Mouse (Mus musculus): ENCODE results near the gene Sufu.
A peak's percentile ranks its signal among the peaks of the same experiment; 100 is the strongest.

Gene Sufu

GRCm38 (mm10) chr19:46470364-46471240 lies 73.9 kb downstream of the Sufu start:
- DNase-seq, result peak; percentile 42

- no peak for DNase-seq
Observed at GRCm38 (mm10) chr19:46471324-46472093, 74.8 kb downstream of the Sufu start.

GRCm38 (mm10) chr19:46477432-46477845 lies 80.7 kb downstream of the Sufu start:
- DNase-seq, result no peak

- DNase-seq, result no peak
Observed at GRCm38 (mm10) chr19:46478242-46478641, 81.5 kb downstream of the Sufu start.

GRCm38 (mm10) chr19:46478826-46479225 lies 82.1 kb downstream of the Sufu start:
- peak; percentile 59 for DNase-seq

GRCm38 (mm10) chr19:46479306-46480075 lies 82.8 kb downstream of the Sufu start:
- DNase-seq, result no peak

- DNase-seq, result no peak
Observed at GRCm38 (mm10) chr19:46480624-46481345, 84.1 kb downstream of the Sufu start.

- no peak for DNase-seq
Observed at GRCm38 (mm10) chr19:46481352-46481751, 84.7 kb downstream of the Sufu start.

GRCm38 (mm10) chr19:46481756-46482155 lies 85.1 kb downstream of the Sufu start:
- no peak for DNase-seq

- DNase-seq, result no peak
Observed at GRCm38 (mm10) chr19:46482896-46483516, 86.3 kb downstream of the Sufu start.

GRCm38 (mm10) chr19:46483701-46484328 lies 87.1 kb downstream of the Sufu start:
- no peak for DNase-seq

GRCm38 (mm10) chr19:46484518-46484917 lies 87.8 kb downstream of the Sufu start:
- no peak for DNase-seq

GRCm38 (mm10) chr19:46485847-46486246 lies 89.2 kb downstream of the Sufu start:
- DNase-seq, result no peak

GRCm38 (mm10) chr19:46486709-46487108 lies 90.0 kb downstream of the Sufu start:
- no peak for DNase-seq

GRCm38 (mm10) chr19:46489448-46489847 lies 92.8 kb downstream of the Sufu start:
- no peak for DNase-seq

GRCm38 (mm10) chr19:46490634-46491033 lies 93.9 kb downstream of the Sufu start:
- peak; percentile 37 for DNase-seq

GRCm38 (mm10) chr19:46495136-46495535 lies 98.4 kb downstream of the Sufu start:
- DNase-seq, result no peak

GRCm38 (mm10) chr19:46497230-46497629 lies 100.5 kb downstream of the Sufu start:
- no peak for DNase-seq

GRCm38 (mm10) chr19:46499539-46499835 lies 102.8 kb downstream of the Sufu start:
- no peak for DNase-seq

GRCm38 (mm10) chr19:46499836-46500580 lies 103.3 kb downstream of the Sufu start:
- peak; percentile 99 for DNase-seq
